Mouse (Mus musculus) left cerebral cortex, postnatal 36 days (tissue): Measurements from ENCODE around the gene Pou2f1. TPM values are rescaled to one million over a fixed set of nuclear protein-coding genes. Genes with fewer than 3 reads are reported as not detected.

Experiments
- DNase-seq, 2 experiments: peaks; one replicate each; pipeline ENCODE4 v3.0.0; 2021 to 2022; ENCODE audit warnings: low spot score in 2 of 2, mixed read lengths in 1 of 2
- intact Hi-C: fragments of 180-260 bp; cut with DNase I; formaldehyde crosslinking; loops from one replicate; pipeline ENCODE4 v1.15.1; 2025
- total RNA-seq, 2 experiments: library from RNA; stranded (reverse); gene quantifications; 2 replicates each; pipeline ENCODE4 v1.2.3; 2021

The Pou2f1 gene
- total RNA-seq, 2 experiments from 2014 or later, result 11.3 to 22.7 TPM

- DNase-seq, result no peak
- intact Hi-C loops, result no loop called here
These were observed 33.3 kb downstream of the Pou2f1 start for GRCm38 (mm10) chr1:165969001-165969690.

DNA sequence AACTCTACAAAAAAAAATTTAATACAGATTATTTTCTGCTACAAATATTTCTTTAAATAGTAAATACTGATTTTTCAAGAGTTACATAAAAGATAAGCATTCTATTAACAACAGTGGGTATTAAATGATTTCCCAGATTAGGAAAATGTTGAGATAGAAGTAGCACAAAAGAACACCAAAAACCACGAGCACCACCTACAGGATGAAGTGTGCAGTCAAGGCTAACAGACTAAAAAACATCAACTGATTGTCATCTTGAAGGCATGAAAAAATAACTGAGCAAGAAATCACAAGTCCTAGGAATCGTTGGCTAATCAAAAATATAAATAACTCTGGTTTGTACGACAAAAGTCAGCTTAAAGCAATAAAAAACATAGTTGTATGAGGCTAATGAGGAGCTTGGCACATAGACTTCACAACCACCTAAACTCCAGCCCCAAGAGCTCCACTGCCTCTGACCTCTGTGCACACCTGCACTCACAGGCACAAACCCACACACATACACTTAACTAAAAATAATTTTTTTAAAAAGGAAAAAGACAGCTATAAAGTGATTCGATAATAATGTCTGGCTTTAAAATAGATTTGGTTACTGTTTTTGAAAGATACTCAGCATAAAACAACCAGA, 35.3 kb downstream of the Pou2f1 start:
- intact Hi-C loops, result loop anchor here (1.0 kb wide), 2 partner anchors 114 to 192 kb away; no protein-coding TSS in a partner anchor
- peak in 1 of 2 experiments; percentile 34 for DNase-seq

DNA sequence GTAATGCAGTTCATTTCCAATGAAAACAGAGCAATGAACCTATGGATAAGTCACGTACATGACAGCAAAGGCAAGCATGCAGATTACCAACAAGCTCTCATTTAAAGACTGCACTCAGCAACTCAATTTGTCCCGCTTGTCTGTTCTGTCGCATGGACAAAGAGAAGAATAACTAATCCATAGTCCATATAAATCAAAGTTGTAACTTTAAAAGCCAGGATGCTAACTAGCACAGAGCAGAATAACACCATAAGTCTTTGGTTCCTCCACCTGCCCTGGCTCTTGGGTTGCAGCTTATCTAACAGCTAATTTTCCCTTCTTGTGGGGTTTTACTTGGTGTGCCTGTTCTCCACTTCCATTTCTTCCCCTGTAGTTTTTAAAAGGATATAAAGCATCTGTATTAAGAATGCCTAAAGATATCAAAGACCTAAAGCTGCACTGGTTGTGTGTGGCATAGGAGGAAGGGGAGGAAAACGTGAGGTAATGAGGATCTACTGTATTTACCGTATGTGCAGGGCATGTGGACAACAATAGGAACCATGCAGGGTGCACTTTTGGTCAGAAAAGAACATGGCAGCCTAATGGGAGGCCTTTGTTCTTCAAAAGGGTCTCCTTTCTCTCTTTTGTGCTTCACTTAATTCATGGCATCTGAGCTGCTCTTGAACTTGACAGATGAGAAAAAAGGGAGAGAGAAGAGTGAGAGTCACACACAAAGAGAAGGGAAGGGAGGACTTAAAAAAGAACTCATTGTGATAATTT, 36.1 kb downstream of the Pou2f1 start:
- DNase-seq, result no peak
- intact Hi-C loops, result no loop called here

GRCm38 (mm10) chr1:165961676-165962364, 40.7 kb downstream of the Pou2f1 start:
- DNase-seq, result no peak
- intact Hi-C loops, result no loop called here

- no peak for DNase-seq
- intact Hi-C loops, result no loop called here
These were observed 44.3 kb downstream of the Pou2f1 start for GRCm38 (mm10) chr1:165958159-165958558.

GRCm38 (mm10) chr1:165948214-165948813, 54.2 kb downstream of the Pou2f1 start:
- DNase-seq, result no peak

GRCm38 (mm10) chr1:165943270-165943669, 59.2 kb downstream of the Pou2f1 start:
- intact Hi-C loops, result no loop called here
- no peak for DNase-seq

More at GRCm38 (mm10) chr1:165948214-165948813, 54.2 kb downstream of the Pou2f1 start:
- intact Hi-C loops, result no loop called here

DNA sequence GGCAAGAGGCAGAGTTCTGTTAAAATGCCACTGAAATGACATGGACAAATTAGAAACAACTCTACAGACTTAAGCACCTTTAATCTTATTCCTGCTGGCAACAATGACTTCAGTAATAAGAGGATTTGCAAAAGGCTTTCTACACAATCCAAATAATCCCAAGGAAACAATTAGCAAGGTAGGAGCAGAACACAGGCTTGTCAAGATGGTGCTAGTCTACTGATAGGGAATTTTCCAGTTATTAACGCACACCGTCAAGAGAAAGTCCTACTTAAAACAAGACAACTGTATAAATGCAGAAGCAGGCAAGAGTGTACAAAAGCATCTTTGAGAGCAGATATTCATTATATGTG, 67.0 kb downstream of the Pou2f1 start:
- DNase-seq, result no peak
- intact Hi-C loops, result no loop called here

- peak in 1 of 2 experiments; percentile 11 for DNase-seq
- intact Hi-C loops, result no loop called here
These were observed 67.6 kb downstream of the Pou2f1 start for GRCm38 (mm10) chr1:165934648-165935465.

DNA sequence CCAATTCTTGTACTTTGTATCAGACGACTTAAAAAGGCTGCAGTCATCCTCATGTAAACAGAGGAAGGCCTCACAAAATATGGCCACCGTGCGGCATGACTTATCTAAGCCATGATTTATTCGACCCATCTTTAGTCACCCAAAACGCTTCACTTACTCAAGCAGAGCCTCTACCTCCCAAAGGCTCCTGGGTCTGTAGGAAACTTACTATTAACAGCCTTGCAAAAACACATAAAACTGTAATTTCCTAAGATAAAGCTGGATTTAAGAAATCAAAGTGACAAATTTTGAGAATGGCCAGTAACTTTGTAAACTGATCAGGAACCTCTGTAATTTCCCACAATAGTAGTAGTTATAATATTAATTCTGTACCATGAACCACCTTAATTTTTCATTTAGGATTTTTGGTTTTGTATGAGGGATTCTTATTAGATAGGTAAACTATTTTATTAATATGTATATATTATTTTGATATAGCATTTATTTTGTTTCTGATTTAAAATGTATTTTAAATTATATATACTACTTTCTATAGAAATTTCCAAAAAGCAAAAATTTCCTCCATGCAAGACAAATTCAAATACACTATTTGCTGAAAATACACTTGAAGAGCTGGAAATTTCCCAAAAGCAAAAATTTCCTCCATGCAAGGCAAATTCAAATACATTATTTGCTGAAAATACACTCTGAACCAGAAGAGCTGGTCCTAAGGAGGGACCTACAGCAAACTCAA, 68.4 kb downstream of the Pou2f1 start:
- intact Hi-C loops, result no loop called here
- no peak for DNase-seq

DNA sequence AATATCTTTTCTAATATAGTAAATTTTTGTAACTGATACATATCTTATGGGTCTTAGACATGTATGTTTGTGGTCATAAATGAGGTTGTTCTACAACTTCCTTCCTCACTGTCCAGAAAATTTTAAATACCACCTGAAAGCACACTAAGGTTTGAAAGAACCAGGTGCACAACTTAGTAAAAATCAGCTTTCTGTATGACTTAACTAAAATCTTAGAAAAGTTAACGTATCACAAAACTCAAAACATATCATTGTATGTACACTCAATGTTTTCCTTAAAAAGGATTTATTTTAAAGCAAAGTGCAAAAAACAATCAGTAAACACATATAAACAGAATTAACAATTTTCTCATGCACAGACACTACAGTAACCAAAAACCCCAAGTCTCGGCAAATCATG, 69.6 kb downstream of the Pou2f1 start:
- DNase-seq, result no peak
- intact Hi-C loops, result no loop called here

DNA sequence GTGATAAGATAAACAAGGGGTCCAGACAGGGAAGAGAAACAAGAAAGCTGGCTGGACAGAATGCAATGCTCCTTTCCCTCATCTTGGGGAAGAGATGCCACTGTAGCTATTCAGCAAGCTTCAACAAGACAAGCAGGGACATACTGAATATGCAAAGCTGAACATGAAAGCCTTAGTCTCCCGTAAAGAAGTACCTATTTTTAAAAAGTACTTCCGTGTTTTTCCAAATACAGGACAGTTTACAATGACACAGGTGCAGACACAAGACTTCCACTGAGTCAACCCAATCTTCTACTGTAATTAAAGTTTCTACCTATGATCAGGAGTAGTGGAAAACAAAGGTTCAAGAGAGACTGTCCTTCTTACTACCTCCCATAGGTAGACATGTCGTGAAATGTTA, 72.0 kb downstream of the Pou2f1 start:
- no peak for DNase-seq
- intact Hi-C loops, result no loop called here

GRCm38 (mm10) chr1:165927507-165928279, 74.8 kb downstream of the Pou2f1 start:
- intact Hi-C loops, result no loop called here
- no peak for DNase-seq

GRCm38 (mm10) chr1:165925207-165925606, 77.3 kb downstream of the Pou2f1 start:
- intact Hi-C loops, result no loop called here
- no peak for DNase-seq

GRCm38 (mm10) chr1:165922488-165922887, 80.0 kb downstream of the Pou2f1 start:
- intact Hi-C loops, result no loop called here
- no peak for DNase-seq

GRCm38 (mm10) chr1:165921026-165921425, 81.5 kb downstream of the Pou2f1 start:
- DNase-seq, result no peak
- intact Hi-C loops, result no loop called here

DNA sequence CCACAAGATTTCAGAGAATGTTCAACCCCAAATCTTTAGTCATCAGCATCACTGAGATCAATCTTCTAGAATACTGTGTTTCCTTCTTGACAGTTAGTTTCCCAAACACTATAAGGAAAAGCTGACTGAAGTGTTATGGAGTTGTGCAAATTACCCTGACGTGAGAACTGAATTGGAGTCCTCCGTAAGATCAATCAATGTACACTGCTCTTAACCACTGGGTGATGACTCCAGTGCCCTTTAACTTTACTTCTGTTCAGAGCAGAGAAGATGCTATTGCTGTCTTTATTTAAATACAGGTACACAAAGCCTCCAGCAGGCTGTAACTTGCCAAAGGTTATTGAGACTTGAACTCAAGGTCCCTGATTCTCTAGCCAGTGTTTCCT, 88.1 kb downstream of the Pou2f1 start:
- no peak for DNase-seq
- intact Hi-C loops, result no loop called here
